Mouse (Mus musculus) midbrain, embryonic 12.5 days (tissue): ENCODE results near the gene Il6. TPM values are rescaled to one million over a fixed set of nuclear protein-coding genes. Genes with fewer than 3 reads are reported as not detected.
"Not testable (repeated sequence)": the region's sequence is repeated elsewhere in the genome, so short reads cannot be mapped to it uniquely, and the experiment has no call there.

Experiments used
- ATAC-seq: fragments of 200-750 bp; cut with Nextera tagmentation; 2 replicates; pipeline ENCODE4 v1.8.0; 2017; ENCODE audit warnings: low read depth, moderate TSS enrichment, moderate library complexity; ENCODE audit not compliant: low FRiP score
- H3K27ac ChIP-seq: fragments of 300-500 bp; sonication (generic); replicated peaks from 2 replicates; pipeline ENCODE4 v1.5.1; 2016; ENCODE audit warnings: mild to moderate bottlenecking
- H3K27me3 ChIP-seq: fragments of 300-500 bp; sonication (generic); 2 replicates; pipeline ENCODE4 v1.6.1; 2016; ENCODE audit warnings: mild to moderate bottlenecking
- H3K36me3 ChIP-seq: fragments of 300-500 bp; sonication (generic); 2 replicates; pipeline ENCODE4 v1.6.1; 2016
- H3K4me1 ChIP-seq: fragments of 300-500 bp; sonication (generic); 2 replicates; pipeline ENCODE4 v1.6.1; 2016
- H3K4me2 ChIP-seq: fragments of 300-500 bp; sonication (generic); replicated peaks from 2 replicates; pipeline ENCODE4 v1.6.1; 2016; ENCODE audit warnings: mild to moderate bottlenecking, moderate library complexity
- H3K4me3 ChIP-seq: fragments of 300-500 bp; sonication (generic); 2 replicates; pipeline ENCODE4 v1.5.1; 2016; ENCODE audit warnings: mild to moderate bottlenecking
- H3K9ac ChIP-seq: fragments of 300-500 bp; sonication (generic); replicated peaks from 2 replicates; pipeline ENCODE4 v1.6.1; 2016; ENCODE audit warnings: mild to moderate bottlenecking, moderate library complexity
- H3K9me3 ChIP-seq: fragments of 300-500 bp; sonication (generic); 2 replicates; pipeline ENCODE4 v1.6.1; 2016; ENCODE audit warnings: mild to moderate bottlenecking
- WGBS: fragments of 180-500 bp; shearing (Covaris S2); methylation state at CpG from one replicate; pipeline ENCODE4 v1.1.7; 2016; 5-methylcytosine and 5-hydroxymethylcytosine counted together
- polyA plus RNA-seq: library from polyadenylated mRNA; unstranded; fragments of >200 nt; fragmentation: Nextera tagmentation; extraction: Ambion mirVana; gene quantifications from 2 replicates; pipeline ENCODE4 v1.2.1, GENCODE M21; 2016

Il6 gene
- polyA plus RNA-seq, 1 experiment from 2014 or later, result 0.14 TPM

DNA sequence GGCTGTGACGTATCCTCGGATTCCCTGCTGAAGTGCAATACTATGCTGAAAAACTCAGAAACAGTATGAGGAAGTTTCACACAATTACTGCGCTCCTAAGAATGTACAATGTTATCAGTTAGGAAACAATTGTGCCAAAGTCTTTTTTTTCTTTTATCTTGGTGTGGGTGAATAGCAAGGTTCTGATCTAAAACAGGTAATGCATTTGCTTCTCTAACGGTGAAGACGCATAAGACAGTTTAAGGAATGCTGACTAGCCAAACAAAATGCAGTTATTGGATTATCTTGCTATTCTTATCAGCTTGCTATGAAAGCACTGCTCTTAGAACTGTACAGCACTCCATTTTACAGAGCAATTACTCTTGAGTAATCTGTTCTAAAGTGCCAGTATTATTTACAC is 26.4 kb downstream of the Il6 start:
- not testable (repeated sequence) for H3K27me3 ChIP-seq, H3K27ac ChIP-seq, H3K9ac ChIP-seq, ATAC-seq, H3K4me2 ChIP-seq, H3K9me3 ChIP-seq, H3K4me1 ChIP-seq, H3K4me3 ChIP-seq, H3K36me3 ChIP-seq
- WGBS, result 90% methylated on average over 5 of the region's 5 CpGs

DNA sequence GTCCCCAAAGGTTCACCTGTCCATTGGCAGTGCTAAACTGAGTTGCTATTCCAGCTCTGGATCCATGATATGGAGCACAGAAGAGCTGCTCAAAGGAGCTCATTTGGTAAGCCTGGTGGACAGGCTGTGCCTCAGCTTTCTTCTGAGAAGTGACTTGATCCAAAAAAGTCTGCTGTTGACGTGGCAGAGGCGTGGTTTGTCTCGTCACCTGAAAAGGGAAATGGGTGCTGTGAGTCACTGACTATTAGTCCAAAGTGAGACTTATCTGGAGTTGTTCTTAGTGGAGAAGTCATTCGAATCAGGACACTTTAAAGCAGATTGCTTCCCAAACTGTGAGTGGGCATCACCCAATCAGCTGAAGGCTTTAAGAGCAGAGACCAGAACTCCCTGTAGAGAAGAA is 26.9 kb downstream of the Il6 start:
- not testable (repeated sequence) for H3K4me1 ChIP-seq, H3K9ac ChIP-seq, H3K4me2 ChIP-seq, H3K27me3 ChIP-seq, H3K9me3 ChIP-seq, ATAC-seq, H3K4me3 ChIP-seq, H3K27ac ChIP-seq, H3K36me3 ChIP-seq
- WGBS, result 81% methylated on average over 4 of the region's 4 CpGs

DNA sequence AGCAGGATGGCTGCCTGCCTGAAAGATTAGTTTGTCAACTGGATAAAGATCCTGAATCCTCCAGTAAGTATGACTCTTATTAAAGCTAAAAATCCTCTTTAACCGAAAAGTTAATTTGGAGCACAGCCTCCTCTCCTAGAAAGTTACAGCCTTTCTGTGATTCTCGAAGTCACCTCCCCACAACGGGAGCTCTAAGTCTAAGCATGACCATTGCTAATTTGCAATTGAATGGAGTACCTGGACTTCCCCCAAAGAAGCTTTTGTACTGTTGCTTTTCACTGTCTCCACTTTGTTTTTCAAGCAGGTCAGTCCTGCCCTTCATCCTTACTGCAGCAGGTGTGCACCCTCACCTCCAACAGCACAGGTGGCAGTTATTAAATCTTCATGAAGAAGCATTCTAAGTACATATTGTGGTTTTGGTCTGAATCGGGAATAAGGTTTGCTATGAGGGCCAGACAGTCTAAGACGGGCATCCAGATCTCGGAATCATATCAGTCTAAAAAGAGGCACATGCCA is 45.4 kb downstream of the Il6 start:
- H3K4me2 ChIP-seq, result no peak overlapping the region
- ATAC-seq, result no peak
- H3K4me1 ChIP-seq, result 0 out of 2 replicates have a peak, but pooled peaks cover 5% of the 10 kb centered on the region
- H3K9ac ChIP-seq, result no peak overlapping the region
- H3K27me3 ChIP-seq, result no peaks in the 10 kb centered on the region
- no peaks in the 10 kb centered on the region for H3K9me3 ChIP-seq
- WGBS, result 50% methylated on average over 6 of the region's 6 CpGs
- peaks cover 30% of the 10 kb centered on the region for H3K36me3 ChIP-seq
- no peak overlapping the region for H3K27ac ChIP-seq
- H3K4me3 ChIP-seq, result no peak overlapping the region

DNA sequence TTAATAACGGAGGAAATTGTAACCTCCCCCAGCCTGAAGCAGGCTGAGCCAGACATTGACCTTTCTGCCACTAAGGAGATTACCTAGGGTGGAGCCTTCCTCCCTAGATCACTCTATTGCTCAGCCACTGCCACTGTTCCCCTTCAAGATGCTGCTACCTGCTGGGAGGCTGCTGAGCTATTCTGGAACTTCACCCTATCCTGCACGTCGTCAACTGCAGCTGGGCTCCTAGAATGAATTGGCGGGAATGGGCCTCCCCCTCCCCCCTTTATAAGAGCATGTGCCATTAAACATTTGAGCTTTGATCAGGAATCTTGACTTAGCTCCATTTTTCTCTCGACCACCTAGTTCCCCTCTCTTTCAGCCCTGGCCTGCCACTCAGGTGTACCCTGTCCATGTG is 46.7 kb downstream of the Il6 start:
- 55% methylated on average over 5 of the region's 5 CpGs for WGBS
- ATAC-seq, result not testable (repeated sequence)

DNA sequence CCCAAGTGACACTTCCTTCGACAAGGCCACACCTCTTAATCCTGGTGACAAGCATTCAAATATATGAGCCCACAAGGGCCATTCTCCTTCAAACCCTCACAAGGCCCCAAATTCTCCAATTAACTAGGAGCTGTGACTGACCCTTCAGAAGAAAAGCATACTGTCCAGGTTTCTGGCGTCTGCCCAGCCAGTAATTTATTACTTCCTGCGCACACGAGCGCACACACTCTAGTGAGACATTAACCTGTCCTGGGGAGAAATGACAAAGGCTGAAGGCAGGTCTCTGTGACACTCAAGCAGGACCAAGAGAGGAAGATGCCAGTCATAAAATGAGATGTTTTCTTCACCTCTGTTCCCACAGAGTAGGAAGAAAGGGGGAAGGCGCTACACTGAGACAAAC is 54.8 kb downstream of the Il6 start:
- Histone ChIP-seq H3K4me2 (no peak overlapping the region), H3K4me1 (peaks cover 12% of the 10 kb centered on the region), H3K9ac (no peak overlapping the region), H3K27ac (no peak overlapping the region), H3K27me3 (no peaks in the 10 kb centered on the region), H3K36me3 (peaks cover 54% of the 10 kb centered on the region), H3K4me3 (no peak overlapping the region), H3K9me3 (no peaks in the 10 kb centered on the region)
- 88% methylated on average over 6 of the region's 6 CpGs for WGBS
- ATAC-seq, result no peak

More for the DNA sequence above, 46.7 kb downstream of the Il6 start:
- H3K27me3 ChIP-seq, H3K4me1 ChIP-seq, H3K27ac ChIP-seq, H3K9me3 ChIP-seq, H3K4me2 ChIP-seq, H3K9ac ChIP-seq, H3K4me3 ChIP-seq: not testable (repeated sequence)
- H3K36me3 ChIP-seq, result peaks cover 38% of the 10 kb centered on the region

Other genes starting within 250 kb of the Il6 start
- 182 and 188 TPM in 2 replicates for gene Tyms, start 60.5 kb downstream of the Il6 start, polyA plus RNA-seq
- 24.9 and 26.9 TPM in 2 replicates for gene Garem2, start 92.0 kb downstream of the Il6 start, polyA plus RNA-seq
- gene 3110082J24Rik, start 93.0 kb downstream of the Il6 start, polyA plus RNA-seq, result 7.2 and 7.6 TPM in 2 replicates
- 96.0 and 101 TPM in 2 replicates for gene Hadha, start 142.0 kb downstream of the Il6 start, polyA plus RNA-seq
- 78.9 and 81.3 TPM in 2 replicates for gene Hadhb, start 142.1 kb downstream of the Il6 start, polyA plus RNA-seq
- not detected in 2 replicates for gene Adgrf3, start 192.6 kb downstream of the Il6 start, polyA plus RNA-seq
- 23.0 and 23.3 TPM in 2 replicates for gene Selenoi, start 219.5 kb downstream of the Il6 start, polyA plus RNA-seq